Mouse (Mus musculus) C2C12 (cell line): ENCODE results near the gene Sh3gl3. TPM values are rescaled to one million over a fixed set of nuclear protein-coding genes. Genes with fewer than 3 reads are reported as not detected.
A peak's percentile ranks its signal among the peaks of the same experiment; 100 is the strongest.

Experiments used
- H3K27me3 ChIP-seq: one replicate; pipeline ENCODE4 v1.6.1; 2011; ENCODE audit not compliant: control insufficient read depth, insufficient read depth, insufficient read length
- H3K36me3 ChIP-seq: one replicate; pipeline ENCODE4 v1.6.1; 2011; ENCODE audit not compliant: control insufficient read depth, insufficient read depth
- H3K4me3 ChIP-seq: one replicate; pipeline ENCODE4 v1.5.1; 2011; ENCODE audit warnings: mild to moderate bottlenecking, control low read depth; ENCODE audit not compliant: poor library complexity, insufficient read depth, severe bottlenecking
- H3K79me2 ChIP-seq: one replicate; pipeline ENCODE4 v1.6.1; 2011; ENCODE audit not compliant: control insufficient read depth, insufficient read depth
- H3K79me3 ChIP-seq: one replicate; pipeline ENCODE4 v1.6.1; 2011; ENCODE audit warnings: low read depth, control low read depth
- H3ac ChIP-seq: one replicate; pipeline ENCODE3; 2011; ENCODE audit warnings: low read depth; ENCODE audit not compliant: control insufficient read depth, insufficient read length
- CEBPB ChIP-seq: IDR thresholded peaks from one replicate; pipeline ENCODE4 v1.6.1; 2011; ENCODE audit warnings: low read depth, mild to moderate bottlenecking, control low read depth, moderate library complexity
- CTCF ChIP-seq: IDR thresholded peaks from one replicate; pipeline ENCODE4 v1.5.1; 2011; ENCODE audit not compliant: control insufficient read depth, insufficient read depth, insufficient read length
- FOSL1 ChIP-seq: IDR thresholded peaks from one replicate; pipeline ENCODE4 v1.8.0; 2011; ENCODE audit warnings: mild to moderate bottlenecking, low read length; ENCODE audit not compliant: poor library complexity, insufficient read depth, severe bottlenecking
- MAX ChIP-seq: IDR thresholded peaks from one replicate; pipeline ENCODE4 v1.6.1; 2011; ENCODE audit warnings: mild to moderate bottlenecking, control low read depth
- MYOD1 ChIP-seq: IDR thresholded peaks from one replicate; pipeline ENCODE4 v1.6.1; 2011; ENCODE audit warnings: low read depth; ENCODE audit not compliant: control insufficient read depth, insufficient read length
- MYOG ChIP-seq: IDR thresholded peaks from one replicate; pipeline ENCODE4 v1.6.1; 2011; ENCODE audit not compliant: control insufficient read depth, insufficient read length; ENCODE audit errors: extremely low read depth
- USF1 ChIP-seq: IDR thresholded peaks from one replicate; pipeline ENCODE4 v1.6.1; 2011; ENCODE audit warnings: low read depth, mild to moderate bottlenecking, control low read depth, moderate library complexity
- polyA plus RNA-seq: library from polyadenylated mRNA; unstranded; fragments of >200 nt; fragmentation: generic; extraction: Trizol; gene quantifications from one replicate; pipeline ENCODE4 v1.2.1, GENCODE M21; 2012; ENCODE audit warnings: missing spikeins

The Sh3gl3 gene
- polyA plus RNA-seq, 1 experiment = 1.1 TPM

- TF ChIP-seq MYOD1 = no peak
- TF ChIP-seq MAX = no peak
- TF ChIP-seq USF1 = no peak
- TF ChIP-seq CEBPB = no peak
- no peak for TF ChIP-seq CTCF
- no peak for TF ChIP-seq FOSL1
- TF ChIP-seq MYOG = no peak
- Histone ChIP-seq H3K27me3 (no peaks in the 10 kb centered on the region), H3K79me2 (no peaks in the 10 kb centered on the region), H3K79me3 (no peaks in the 10 kb centered on the region), H3K36me3 (no peaks in the 10 kb centered on the region), H3K4me3 (no peak overlapping the region), H3ac (no peak overlapping the region)
Observed at GRCm38 (mm10) chr7:82253309-82253708, 79.7 kb downstream of the Sh3gl3 start.

- Histone ChIP-seq H3K79me3 (no peaks in the 10 kb centered on the region), H3K79me2 (no peaks in the 10 kb centered on the region), H3K36me3 (no peaks in the 10 kb centered on the region), H3ac (no peak overlapping the region), H3K27me3 (no peaks in the 10 kb centered on the region), H3K4me3 (no peak overlapping the region)
- TF ChIP-seq CEBPB (no peak), FOSL1 (no peak), MAX (no peak), MYOD1 (no peak), USF1 (no peak), MYOG (no peak), CTCF (no peak)
Observed at GRCm38 (mm10) chr7:82256936-82257335, 83.3 kb downstream of the Sh3gl3 start.

GRCm38 (mm10) chr7:82257530-82257929 is 83.9 kb downstream of the Sh3gl3 start:
- Histone ChIP-seq H3K79me3 (no peaks in the 10 kb centered on the region), H3K27me3 (no peaks in the 10 kb centered on the region), H3K4me3 (no peak overlapping the region), H3ac (no peak overlapping the region), H3K79me2 (no peaks in the 10 kb centered on the region), H3K36me3 (no peaks in the 10 kb centered on the region)
- TF ChIP-seq MAX (no peak), USF1 (no peak), FOSL1 (no peak), MYOD1 (no peak), CEBPB (no peak)

GRCm38 (mm10) chr7:82260210-82260609 is 86.6 kb downstream of the Sh3gl3 start:
- Histone ChIP-seq H3K79me3 (no peaks in the 10 kb centered on the region), H3K27me3 (peaks cover 14% of the 10 kb centered on the region), H3K4me3 (no peak overlapping the region), H3K36me3 (no peaks in the 10 kb centered on the region), H3ac (no peak overlapping the region), H3K79me2 (no peaks in the 10 kb centered on the region)
- TF ChIP-seq CEBPB (no peak), CTCF (peak; percentile 37)

- Histone ChIP-seq H3K79me3 (no peaks in the 10 kb centered on the region), H3K79me2 (no peaks in the 10 kb centered on the region), H3K36me3 (no peaks in the 10 kb centered on the region), H3K27me3 (peaks cover 17% of the 10 kb centered on the region), H3K4me3 (no peak overlapping the region), H3ac (no peak overlapping the region)
- TF ChIP-seq FOSL1 (no peak), CEBPB (no peak), CTCF (peak; percentile 51), MYOG (no peak), MAX (no peak)
Observed at GRCm38 (mm10) chr7:82263141-82263540, 89.5 kb downstream of the Sh3gl3 start.

GRCm38 (mm10) chr7:82264119-82264518 is 90.5 kb downstream of the Sh3gl3 start:
- H3K79me2 ChIP-seq = no peaks in the 10 kb centered on the region
- H3K36me3 ChIP-seq = no peaks in the 10 kb centered on the region
- peaks cover 17% of the 10 kb centered on the region for H3K27me3 ChIP-seq
- no peak for TF ChIP-seq CTCF
- no peak for TF ChIP-seq USF1
- no peak for TF ChIP-seq CEBPB
- TF ChIP-seq FOSL1 = no peak
- TF ChIP-seq MYOG = no peak
- no peak for TF ChIP-seq MAX
- TF ChIP-seq MYOD1 = no peak
- no peak overlapping the region for H3ac ChIP-seq
- H3K4me3 ChIP-seq = no peak overlapping the region
- H3K79me3 ChIP-seq = no peaks in the 10 kb centered on the region
